Mouse (Mus musculus): Measurements from ENCODE around the gene Kbtbd2. TPM values are rescaled to one million over a fixed set of nuclear protein-coding genes. Genes with fewer than 3 reads are reported as not detected.

Gene Kbtbd2
- polyA plus RNA-seq, 1 experiment = 16.3 TPM

DNA sequence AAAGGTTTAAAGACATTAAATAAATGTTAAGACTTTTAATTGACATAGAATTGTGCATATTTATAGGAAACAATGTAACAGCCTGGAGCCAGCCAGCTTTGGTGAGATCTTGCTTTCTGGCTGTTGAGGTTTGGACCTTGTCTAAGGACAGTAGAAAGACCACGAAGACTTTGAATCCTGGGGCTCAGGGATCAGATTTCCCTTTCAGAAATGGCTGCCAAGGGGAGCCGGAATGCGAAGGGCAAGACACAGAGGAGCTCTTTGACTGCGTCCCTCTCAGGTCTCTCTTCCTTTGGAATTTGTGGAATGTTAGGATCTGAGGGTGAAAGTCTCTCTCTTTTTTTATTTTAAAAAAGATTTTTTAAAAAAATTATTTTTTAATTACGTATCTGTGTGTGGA lies 37.2 kb upstream of the Kbtbd2 start:
- WGBS = 89% methylated on average over 5 of the region's 5 CpGs
- no peak for TF ChIP-seq POLR2A (IDR thresholded peaks at IDR 0.05; ENCODE audit: control insufficient read depth, extremely low read depth, insufficient read depth, low read length, poor library complexity)
- TF ChIP-seq CTCF (IDR thresholded peaks at IDR 0.05; ENCODE audit: borderline replicate concordance, control insufficient read depth, extremely low read depth, insufficient read depth, low read length, poor library complexity) = no peak
- Histone ChIP-seq H3K27me3 (ENCODE audit: control insufficient read depth, insufficient read depth, low read length) (peaks cover 7% of the 10 kb centered on the region; the same call in 1 of the 2 replicates), H3K27ac (ENCODE audit: control insufficient read depth, insufficient read depth, low read length) (no peak overlapping the region), H3K4me3 (ENCODE audit: control insufficient read depth, insufficient read depth, low read length) (no peak overlapping the region), H3K36me3 (ENCODE audit: control insufficient read depth, insufficient read depth, low read length) (no peaks in the 10 kb centered on the region), H3K4me1 (replicated peaks; ENCODE audit: control insufficient read depth, insufficient read depth, low read length) (no peaks in the 10 kb centered on the region)
- DNase-seq = no peak

DNA sequence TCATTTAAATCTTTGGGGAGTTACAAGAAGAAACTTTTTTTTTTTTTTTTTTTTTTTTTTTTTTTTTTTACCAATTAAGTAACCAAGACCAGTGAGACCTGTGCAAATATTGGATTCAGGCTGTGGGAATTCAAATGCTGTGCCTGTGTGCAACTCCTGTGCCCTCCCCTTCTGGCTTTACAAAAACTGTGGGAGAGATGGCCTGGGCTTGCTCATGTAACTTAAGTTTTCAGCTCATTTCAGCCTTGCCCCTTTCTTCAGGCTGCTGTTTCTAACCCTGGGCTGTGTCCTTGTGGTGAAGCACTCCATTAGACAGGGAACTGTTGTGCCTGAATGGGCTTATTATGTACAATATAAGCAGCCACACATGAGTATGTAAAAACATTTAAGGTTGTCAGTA lies 35.2 kb upstream of the Kbtbd2 start:
- DNase-seq = no peak
- Histone ChIP-seq H3K36me3 (ENCODE audit: control insufficient read depth, insufficient read depth, low read length) (no peaks in the 10 kb centered on the region), H3K4me1 (replicated peaks; ENCODE audit: control insufficient read depth, insufficient read depth, low read length) (no peaks in the 10 kb centered on the region), H3K4me3 (ENCODE audit: control insufficient read depth, insufficient read depth, low read length) (no peak overlapping the region), H3K27me3 (ENCODE audit: control insufficient read depth, insufficient read depth, low read length) (peaks cover 7% of the 10 kb centered on the region; the same call in 1 of the 2 replicates), H3K27ac (ENCODE audit: control insufficient read depth, insufficient read depth, low read length) (no peak overlapping the region)
- no peak for TF ChIP-seq CTCF (IDR thresholded peaks at IDR 0.05; ENCODE audit: borderline replicate concordance, control insufficient read depth, extremely low read depth, insufficient read depth, low read length, poor library complexity)
- TF ChIP-seq POLR2A (IDR thresholded peaks at IDR 0.05; ENCODE audit: control insufficient read depth, extremely low read depth, insufficient read depth, low read length, poor library complexity) = no peak

DNA sequence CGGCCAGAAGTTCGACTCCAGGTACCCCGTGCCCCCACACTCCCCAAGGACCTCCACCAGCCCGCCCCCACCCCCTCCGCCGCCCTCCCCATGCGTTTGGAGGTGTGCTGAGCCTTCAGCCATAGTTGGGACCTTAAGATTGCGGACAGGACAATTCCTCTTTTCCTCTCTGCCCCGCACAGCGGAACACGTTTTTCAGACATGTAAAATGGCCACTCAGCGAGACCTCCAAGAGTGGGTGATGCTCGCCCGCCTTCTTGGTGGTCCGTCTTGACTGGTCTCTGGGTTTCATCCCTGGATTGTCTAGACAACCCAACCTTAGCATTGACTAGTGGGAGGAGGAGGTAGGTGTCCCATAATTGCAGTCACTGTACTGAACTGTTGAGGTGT lies 34.8 kb upstream of the Kbtbd2 start:
- H3K4me3 ChIP-seq (ENCODE audit: control insufficient read depth, insufficient read depth, low read length) = no peak overlapping the region
- H3K4me1 ChIP-seq (replicated peaks; ENCODE audit: control insufficient read depth, insufficient read depth, low read length) = no peaks in the 10 kb centered on the region
- no peaks in the 10 kb centered on the region for H3K36me3 ChIP-seq (ENCODE audit: control insufficient read depth, insufficient read depth, low read length)
- WGBS = 15% methylated on average over 15 of the region's 15 CpGs
- TF ChIP-seq CTCF (IDR thresholded peaks at IDR 0.05; ENCODE audit: borderline replicate concordance, control insufficient read depth, extremely low read depth, insufficient read depth, low read length, poor library complexity) = no peak
- TF ChIP-seq POLR2A (IDR thresholded peaks at IDR 0.05; ENCODE audit: control insufficient read depth, extremely low read depth, insufficient read depth, low read length, poor library complexity) = no peak
- H3K27me3 ChIP-seq (ENCODE audit: control insufficient read depth, insufficient read depth, low read length) = peaks cover 7% of the 10 kb centered on the region; the same call in 1 of the 2 replicates
- no peak overlapping the region for H3K27ac ChIP-seq (ENCODE audit: control insufficient read depth, insufficient read depth, low read length)
- DNase-seq = no peak

DNA sequence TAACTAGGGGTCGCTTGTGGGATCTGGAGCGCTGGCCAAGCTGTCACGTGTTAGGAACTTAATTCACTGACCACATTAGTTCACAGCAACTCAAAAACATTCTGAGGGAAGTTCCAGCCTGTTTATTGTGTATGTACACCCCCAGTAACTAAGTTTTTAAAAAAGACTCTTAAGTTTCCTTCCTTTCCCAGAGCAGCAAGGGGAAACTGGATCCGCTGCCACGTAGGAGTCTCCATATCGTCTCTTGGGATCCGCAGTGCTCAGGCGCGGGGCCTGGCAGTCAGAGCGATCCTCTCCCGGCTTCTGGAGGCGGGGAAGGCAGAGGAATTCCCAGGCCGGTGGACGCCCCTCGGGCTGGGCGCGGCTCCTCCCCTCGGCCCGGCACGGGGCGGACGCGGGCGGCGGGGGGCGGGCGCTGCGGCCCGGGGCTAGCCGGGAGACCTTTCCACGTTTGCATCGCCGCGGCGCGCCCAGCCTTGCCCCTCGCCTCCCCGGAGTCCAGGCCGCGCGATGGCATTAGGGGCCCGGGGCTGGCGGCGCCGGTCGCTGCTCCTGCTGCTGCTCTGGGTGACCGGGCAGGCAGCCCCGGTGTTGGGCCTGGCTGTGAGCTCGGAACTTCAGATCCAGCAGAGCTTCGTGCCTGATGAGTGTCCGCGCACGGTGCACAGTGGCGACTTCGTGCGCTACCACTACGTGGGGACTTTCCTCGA lies 34.2 kb upstream of the Kbtbd2 start, which contains the start of gene Fkbp9:
Gene Fkbp9, plus strand, starts transcription at position 363 of the 710 bp plus-strand sequence.
- 4% methylated on average over 58 of the region's 58 CpGs for WGBS
- Histone ChIP-seq H3K4me1 (replicated peaks; ENCODE audit: control insufficient read depth, insufficient read depth, low read length) (no peaks in the 10 kb centered on the region), H3K27me3 (ENCODE audit: control insufficient read depth, insufficient read depth, low read length) (peaks cover 7% of the 10 kb centered on the region; the same call in 1 of the 2 replicates), H3K4me3 (ENCODE audit: control insufficient read depth, insufficient read depth, low read length) (peak within 1 kb of the TSS; percentile 11; the same call in 1 of the 2 replicates), H3K27ac (ENCODE audit: control insufficient read depth, insufficient read depth, low read length) (no peak within 1 kb of the TSS), H3K36me3 (ENCODE audit: control insufficient read depth, insufficient read depth, low read length) (no peaks in the 10 kb centered on the region)
- peak; percentile 2 for DNase-seq
- TF ChIP-seq POLR2A (IDR thresholded peaks at IDR 0.05; ENCODE audit: control insufficient read depth, extremely low read depth, insufficient read depth, low read length, poor library complexity) = no peak
- no peak for TF ChIP-seq CTCF (IDR thresholded peaks at IDR 0.05; ENCODE audit: borderline replicate concordance, control insufficient read depth, extremely low read depth, insufficient read depth, low read length, poor library complexity)

DNA sequence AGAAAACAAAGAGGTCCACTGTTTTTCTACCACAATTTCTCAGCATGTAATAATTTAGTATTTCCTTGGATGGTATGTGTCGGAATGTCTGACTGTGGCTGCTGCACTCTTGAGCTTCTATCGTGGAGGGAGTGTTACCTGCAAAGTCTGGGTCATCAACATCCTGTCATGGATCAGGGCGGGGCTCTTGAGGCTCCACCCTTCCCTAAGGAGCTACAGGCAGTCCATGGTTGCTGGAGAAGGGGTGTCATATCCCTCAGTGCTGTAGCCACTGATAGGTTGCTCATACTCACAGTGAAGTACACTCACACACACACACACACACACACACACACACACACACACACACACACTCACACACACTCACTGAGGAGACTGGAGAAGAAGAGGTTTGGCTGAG lies 28.0 kb upstream of the Kbtbd2 start:
- H3K4me1 ChIP-seq (replicated peaks; ENCODE audit: control insufficient read depth, insufficient read depth, low read length) = no peaks in the 10 kb centered on the region
- WGBS = 68% methylated on average over 3 of the region's 3 CpGs
- no peak overlapping the region for H3K27ac ChIP-seq (ENCODE audit: control insufficient read depth, insufficient read depth, low read length)
- no peak overlapping the region for H3K4me3 ChIP-seq (ENCODE audit: control insufficient read depth, insufficient read depth, low read length)
- H3K36me3 ChIP-seq (ENCODE audit: control insufficient read depth, insufficient read depth, low read length) = no peaks in the 10 kb centered on the region
- DNase-seq = no peak
- H3K27me3 ChIP-seq (ENCODE audit: control insufficient read depth, insufficient read depth, low read length) = no peaks in the 10 kb centered on the region
- TF ChIP-seq CTCF (IDR thresholded peaks at IDR 0.05; ENCODE audit: borderline replicate concordance, control insufficient read depth, extremely low read depth, insufficient read depth, low read length, poor library complexity) (no peak), POLR2A (IDR thresholded peaks at IDR 0.05; ENCODE audit: control insufficient read depth, extremely low read depth, insufficient read depth, low read length, poor library complexity) (no peak)

DNA sequence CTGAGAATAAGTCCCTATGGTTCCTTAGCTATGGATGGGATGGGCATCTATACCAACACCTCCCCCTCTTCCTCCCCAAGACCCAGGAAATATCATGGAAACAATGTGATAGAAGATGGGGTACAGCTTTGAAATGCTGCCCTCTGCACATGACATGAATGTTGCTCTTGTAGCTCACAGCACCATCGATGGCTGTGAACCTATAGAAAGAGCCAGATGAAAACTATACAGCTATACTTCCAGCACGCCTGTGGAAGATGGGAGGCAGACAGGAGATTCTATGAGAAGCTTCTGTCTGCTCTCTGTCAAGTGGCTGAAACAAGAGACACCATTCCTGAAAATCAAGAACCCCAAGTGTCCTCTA lies 21.5 kb upstream of the Kbtbd2 start:
- TF ChIP-seq CTCF (IDR thresholded peaks at IDR 0.05; ENCODE audit: borderline replicate concordance, control insufficient read depth, extremely low read depth, insufficient read depth, low read length, poor library complexity) = no peak
- TF ChIP-seq POLR2A (IDR thresholded peaks at IDR 0.05; ENCODE audit: control insufficient read depth, extremely low read depth, insufficient read depth, low read length, poor library complexity) = no peak
- no peak overlapping the region for H3K4me3 ChIP-seq (ENCODE audit: control insufficient read depth, insufficient read depth, low read length)
- no peak for DNase-seq
- 93% methylated on average over 2 of the region's 2 CpGs for WGBS
- no peaks in the 10 kb centered on the region for H3K4me1 ChIP-seq (replicated peaks; ENCODE audit: control insufficient read depth, insufficient read depth, low read length)
- no peaks in the 10 kb centered on the region for H3K27me3 ChIP-seq (ENCODE audit: control insufficient read depth, insufficient read depth, low read length)
- no peak overlapping the region for H3K27ac ChIP-seq (ENCODE audit: control insufficient read depth, insufficient read depth, low read length)
- H3K36me3 ChIP-seq (ENCODE audit: control insufficient read depth, insufficient read depth, low read length) = no peaks in the 10 kb centered on the region
